Mouse (Mus musculus) forebrain, postnatal 0 days (tissue): ENCODE measurements around the gene Ust. TPM values are rescaled to one million over a fixed set of nuclear protein-coding genes. Genes with fewer than 3 reads are reported as not detected.
"Not testable (repeated sequence)": the region's sequence is repeated elsewhere in the genome, so short reads cannot be mapped to it uniquely, and the experiment has no call there.

ENCODE experiments used
- ATAC-seq: fragments of 200-750 bp; cut with Nextera tagmentation; 2 replicates; pipeline ENCODE4 v1.8.0; 2017; ENCODE audit warnings: mild to moderate bottlenecking, moderate library complexity
- DNase-seq: peaks from one replicate; pipeline ENCODE4 v3.0.0-alpha.2; 2015
- H3K27ac ChIP-seq: fragments of 300-500 bp; sonication (generic); 2 replicates; pipeline ENCODE4 v1.5.1; 2014; ENCODE audit warnings: low read depth, mild to moderate bottlenecking, antibody characterized with exemption, low read length, moderate library complexity, mixed read lengths
- H3K27me3 ChIP-seq: fragments of 300-500 bp; sonication (generic); 2 replicates; pipeline ENCODE4 v1.6.1; 2014; ENCODE audit warnings: mild to moderate bottlenecking, low read length, mixed read lengths; ENCODE audit not compliant: insufficient read depth
- H3K36me3 ChIP-seq: fragments of 300-500 bp; sonication (generic); 2 replicates; pipeline ENCODE4 v1.6.1; 2014; ENCODE audit warnings: mild to moderate bottlenecking, moderate library complexity; ENCODE audit not compliant: insufficient read depth
- H3K4me1 ChIP-seq: fragments of 300-500 bp; sonication (generic); 2 replicates; pipeline ENCODE4 v1.6.1; 2014; ENCODE audit warnings: antibody characterized with exemption; ENCODE audit not compliant: insufficient read depth
- H3K4me2 ChIP-seq: fragments of 300-500 bp; sonication (generic); 2 replicates; pipeline ENCODE4 v1.6.1; 2014; ENCODE audit warnings: low read depth, mild to moderate bottlenecking, moderate library complexity
- H3K4me3 ChIP-seq: fragments of 300-500 bp; sonication (generic); 2 replicates; pipeline ENCODE4 v1.5.1; 2014; ENCODE audit warnings: low read depth, low read length, mixed read lengths
- H3K9ac ChIP-seq: fragments of 300-500 bp; sonication (generic); 2 replicates; pipeline ENCODE4 v1.6.1; 2014; ENCODE audit warnings: mild to moderate bottlenecking
- H3K9me3 ChIP-seq: fragments of 300-500 bp; sonication (generic); 2 replicates; pipeline ENCODE4 v1.6.1; 2016; ENCODE audit warnings: low read length
- CTCF ChIP-seq: sonication (generic); IDR thresholded peaks from 2 replicates; pipeline ENCODE4 v1.5.1; 2016; ENCODE audit warnings: antibody characterized with exemption, control low read depth, low read depth
- WGBS: fragments of 180-500 bp; shearing (Covaris S2); extraction: QIAGEN DNeasy Blood & Tissue Kit; methylation state at CpG from one replicate; pipeline ENCODE4 v1.1.7; 2014; 5-methylcytosine and 5-hydroxymethylcytosine counted together
- polyA plus RNA-seq: library from polyadenylated mRNA; unstranded; fragments of >200 nt; fragmentation: Nextera tagmentation; extraction: Ambion mirVana; gene quantifications from 2 replicates; pipeline ENCODE4 v1.2.1, GENCODE M21; 2015
- total RNA-seq: library from RNA; depleted of rRNA; stranded (reverse); fragments of >200 nt; gene quantifications from 2 replicates; pipeline ENCODE4 v1.2.3, GENCODE M21; 2014; rRNA removed

Gene Ust
- 8.9 and 9.6 TPM in 2 replicates for total RNA-seq
- 5.2 and 5.7 TPM in 2 replicates for polyA plus RNA-seq

DNA sequence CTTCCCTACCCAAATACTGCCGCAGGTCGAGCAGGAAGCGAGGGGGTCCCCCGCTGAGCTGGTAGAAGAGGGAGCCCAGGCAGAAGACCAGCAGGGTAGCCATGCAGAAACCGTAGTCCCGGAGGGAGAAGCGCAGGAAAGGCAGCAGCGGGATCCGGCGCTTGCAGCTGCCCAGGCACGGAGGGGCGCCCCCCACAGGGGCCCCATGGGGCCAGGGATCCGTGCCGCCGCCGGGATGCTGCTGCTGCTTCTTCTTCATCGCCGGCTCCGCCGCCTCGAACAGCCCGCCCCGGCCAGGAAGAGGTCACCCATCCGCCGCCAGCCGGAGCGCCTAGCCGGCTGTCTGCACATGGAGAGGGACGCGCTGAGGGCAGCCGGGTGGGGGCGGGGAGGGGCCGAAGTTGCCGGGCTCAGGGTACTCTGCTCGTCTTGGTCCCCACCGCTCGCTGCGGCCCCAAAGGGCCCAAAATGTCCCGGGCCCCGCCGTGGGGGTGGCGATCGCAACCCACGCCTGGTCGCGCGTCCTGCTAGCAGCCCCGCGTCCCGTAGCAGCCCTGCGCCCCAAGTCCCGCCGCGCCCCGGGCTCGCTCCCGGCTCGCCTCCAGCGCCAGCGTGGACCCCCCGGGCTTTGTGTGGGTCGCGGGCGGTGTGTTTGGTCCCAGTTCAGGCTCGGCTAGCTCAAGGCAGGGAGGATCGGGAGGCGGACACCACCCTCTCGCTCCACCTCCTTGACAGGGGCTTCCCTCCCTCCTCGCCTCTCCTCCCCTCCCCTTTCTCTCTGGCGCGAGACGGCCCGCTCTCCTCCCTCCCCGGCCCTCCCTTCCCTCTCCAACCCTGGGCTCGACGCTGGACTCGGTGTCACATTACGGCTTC, at the start of gene Ust:
Gene Ust (minus strand): TSS at position 685 of the 873 bp plus-strand sequence.
- Histone ChIP-seq H3K36me3 (no peaks in the 10 kb centered on the region), H3K27me3 (no peaks in the 10 kb centered on the region; the same call in 1 of the 2 replicates), H3K4me1 (no peaks in the 10 kb centered on the region), H3K9ac (peak within 1 kb of the TSS; percentile 61), H3K9me3 (no peaks in the 10 kb centered on the region), H3K4me3 (peak within 1 kb of the TSS; percentile 74), H3K4me2 (peak within 1 kb of the TSS; percentile 91), H3K27ac (no peak within 1 kb of the TSS)
- DNase-seq (peak; percentile 68), ATAC-seq (peak; percentile 88)
- no peak; the same call in 1 of the 2 replicates for TF ChIP-seq CTCF
- WGBS = 5% methylated on average over 75 of the region's 78 CpGs

DNA sequence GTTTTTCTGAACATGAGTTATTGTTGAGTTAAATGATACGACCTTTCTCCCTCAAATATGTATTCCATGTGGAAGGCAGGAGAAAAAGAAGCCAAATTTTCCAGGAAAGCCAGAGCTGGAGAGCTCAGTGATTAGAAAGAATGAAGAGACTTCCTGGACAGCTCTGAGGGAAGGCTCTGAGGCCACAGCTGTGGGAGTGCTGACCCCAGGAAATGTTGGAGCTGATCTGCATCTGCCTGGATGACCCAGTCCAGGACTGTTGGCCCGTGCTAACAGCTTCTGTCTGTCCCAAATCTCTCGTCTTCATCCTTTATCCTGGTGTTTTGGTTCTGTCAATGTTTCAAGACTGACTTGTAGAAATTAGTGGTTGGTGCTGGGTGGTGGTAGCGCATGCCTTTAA, 42.7 kb upstream of the Ust start:
- DNase-seq = no peak
- no peaks in the 10 kb centered on the region for H3K4me1 ChIP-seq
- TF ChIP-seq CTCF = no peak
- H3K4me3 ChIP-seq = no peak overlapping the region
- H3K9me3 ChIP-seq = no peaks in the 10 kb centered on the region
- H3K27me3 ChIP-seq = no peaks in the 10 kb centered on the region
- 85% methylated on average over 4 of the region's 4 CpGs for WGBS
- no peak overlapping the region for H3K4me2 ChIP-seq
- no peak overlapping the region for H3K9ac ChIP-seq
- no peak overlapping the region for H3K27ac ChIP-seq
- H3K36me3 ChIP-seq = no peaks in the 10 kb centered on the region
- no peak for ATAC-seq

DNA sequence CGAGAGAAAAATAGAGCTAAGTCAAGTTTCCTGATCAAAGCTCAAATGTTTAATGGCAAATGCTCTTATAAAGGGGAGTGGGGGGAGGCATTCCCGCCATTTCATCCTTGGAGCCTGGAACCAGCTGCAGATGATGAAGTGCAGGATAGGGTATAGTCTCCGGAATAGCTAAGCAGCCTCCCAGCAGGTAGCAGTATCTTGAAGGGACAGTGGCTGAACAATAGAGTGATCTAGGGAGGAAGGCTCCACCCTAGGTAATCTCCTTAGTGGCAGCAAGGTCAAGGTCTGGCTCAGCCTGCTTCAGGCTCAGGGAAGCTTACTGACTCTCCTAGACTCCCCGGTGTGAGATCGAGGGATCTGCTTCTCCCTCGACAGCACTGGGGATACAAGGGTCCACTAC, 40.9 kb upstream of the Ust start:
- H3K4me3 ChIP-seq, DNase-seq, H3K9ac ChIP-seq, ATAC-seq, H3K36me3 ChIP-seq, H3K9me3 ChIP-seq, H3K4me2 ChIP-seq, H3K27me3 ChIP-seq, H3K4me1 ChIP-seq, H3K27ac ChIP-seq: not testable (repeated sequence)
- WGBS = 66% methylated on average over 6 of the region's 6 CpGs

DNA sequence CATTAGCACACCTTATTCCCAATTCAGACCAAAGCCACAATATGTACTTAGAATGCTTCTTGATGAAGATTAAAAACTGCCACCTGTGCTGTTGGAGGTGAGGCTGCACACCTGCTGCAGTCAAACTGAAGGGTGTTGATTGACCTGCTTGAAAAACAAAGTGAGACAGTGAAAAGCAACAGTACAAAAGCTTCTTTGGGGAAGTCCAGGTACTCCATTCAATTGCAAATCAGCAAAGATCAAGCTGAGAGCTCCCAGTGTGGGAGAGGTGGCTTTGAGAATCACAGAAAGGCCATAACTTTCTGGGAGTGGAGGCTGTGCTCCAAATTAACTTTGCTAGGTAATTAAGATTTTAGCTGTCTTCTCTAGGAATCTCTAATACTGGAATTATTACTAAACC, 33.6 kb upstream of the Ust start:
- H3K27ac ChIP-seq, H3K4me1 ChIP-seq, H3K9me3 ChIP-seq, DNase-seq, H3K27me3 ChIP-seq, H3K36me3 ChIP-seq, ATAC-seq, H3K4me2 ChIP-seq, H3K4me3 ChIP-seq, H3K9ac ChIP-seq: not testable (repeated sequence)

DNA sequence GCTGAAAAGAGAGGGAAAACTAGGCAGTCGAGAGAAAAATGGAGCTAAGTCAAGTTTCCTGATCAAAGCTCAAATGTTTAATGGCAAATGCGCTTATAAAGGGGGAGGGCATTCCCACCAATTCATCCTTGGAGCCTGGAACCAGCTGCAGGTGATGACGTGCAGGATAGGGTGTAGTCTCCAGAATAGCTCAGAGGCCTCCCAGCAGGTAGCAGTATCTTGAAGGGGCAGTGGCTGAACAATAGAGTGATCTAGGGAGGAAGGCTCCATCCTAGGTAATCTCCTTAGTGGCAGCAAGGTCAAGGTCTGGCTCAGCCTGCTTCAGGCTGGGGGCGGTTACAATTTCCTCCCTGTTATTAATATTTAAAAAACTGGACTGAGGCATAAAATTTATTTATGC, 33.0 kb upstream of the Ust start:
- ATAC-seq, DNase-seq, H3K9ac ChIP-seq, H3K27me3 ChIP-seq, H3K4me2 ChIP-seq, H3K36me3 ChIP-seq, H3K4me1 ChIP-seq, H3K4me3 ChIP-seq, H3K27ac ChIP-seq, H3K9me3 ChIP-seq: not testable (repeated sequence)
- 93% methylated on average over 4 of the region's 4 CpGs for WGBS

DNA sequence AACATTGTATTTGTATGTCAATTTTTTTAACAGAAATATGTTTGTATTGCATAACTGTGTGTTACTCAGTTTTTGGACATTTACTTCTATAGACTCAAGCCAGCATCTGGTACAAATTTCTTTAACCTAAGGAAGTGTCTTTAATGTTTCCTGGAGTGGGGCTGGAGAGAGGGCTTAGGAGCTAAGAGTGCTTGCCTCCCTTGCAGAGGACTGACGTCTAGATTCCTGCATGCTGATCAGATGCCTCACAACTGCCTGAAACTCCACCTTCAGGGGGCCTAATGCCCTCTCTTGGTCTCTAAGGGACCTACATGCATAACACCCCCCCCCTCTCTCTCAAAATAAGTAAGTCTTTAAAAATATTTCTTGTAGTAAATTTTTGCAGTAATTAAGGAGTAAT, 22.9 kb upstream of the Ust start:
- H3K9me3 ChIP-seq = no peaks in the 10 kb centered on the region
- no peaks in the 10 kb centered on the region for H3K36me3 ChIP-seq
- 6% methylated on average over 1 of the region's 1 CpGs for WGBS
- DNase-seq (no peak), ATAC-seq (no peak)
- H3K4me2 ChIP-seq = no peak overlapping the region
- TF ChIP-seq CTCF = no peak
- no peak overlapping the region for H3K27ac ChIP-seq
- no peaks in the 10 kb centered on the region for H3K4me1 ChIP-seq
- H3K27me3 ChIP-seq = no peaks in the 10 kb centered on the region
- H3K4me3 ChIP-seq = no peak overlapping the region
- H3K9ac ChIP-seq = no peak overlapping the region

DNA sequence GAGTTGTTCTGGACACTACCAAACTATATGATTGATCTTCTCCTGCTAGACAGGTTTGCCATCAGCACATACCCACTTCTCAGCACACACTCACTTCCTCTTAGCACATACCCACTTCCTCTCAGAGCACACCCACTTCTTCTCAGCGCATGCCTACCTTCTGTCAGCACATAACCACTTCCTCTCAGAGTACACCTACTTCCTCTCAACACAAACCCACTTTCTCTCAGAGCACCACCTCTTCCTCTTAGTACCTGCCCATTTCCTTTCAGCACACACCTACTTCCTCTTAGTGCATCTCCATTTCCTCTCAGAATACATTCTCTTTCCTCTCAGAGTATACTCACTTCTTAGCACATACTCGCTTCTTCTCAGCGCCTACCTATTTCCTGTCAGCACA, 16.8 kb upstream of the Ust start:
- ATAC-seq (no peak), DNase-seq (no peak)
- no peak overlapping the region for H3K4me2 ChIP-seq
- no peak overlapping the region for H3K4me3 ChIP-seq
- H3K9ac ChIP-seq = no peak overlapping the region
- 89% methylated on average over 3 of the region's 3 CpGs for WGBS
- no peaks in the 10 kb centered on the region for H3K9me3 ChIP-seq
- H3K4me1 ChIP-seq = no peaks in the 10 kb centered on the region
- H3K27me3 ChIP-seq = no peaks in the 10 kb centered on the region
- no peak for TF ChIP-seq CTCF
- H3K27ac ChIP-seq = no peak overlapping the region
- H3K36me3 ChIP-seq = no peaks in the 10 kb centered on the region
